Mouse (Mus musculus) olfactory bulb, adult 2 months (tissue): ENCODE measurements around the gene Ttll3.

Experiments used
- CTCF ChIP-seq: fragments of 200-500 bp; IDR thresholded peaks from 2 replicates; pipeline ENCODE4 v1.5.1; 2012; ENCODE audit warnings: low read depth, mild to moderate bottlenecking, low read length, moderate library complexity; ENCODE audit not compliant: insufficient read depth
- POLR2A ChIP-seq: fragments of 200-500 bp; IDR thresholded peaks from 2 replicates; pipeline ENCODE4 v1.6.1; 2012; ENCODE audit warnings: mild to moderate bottlenecking, low read depth, low read length, moderate library complexity; ENCODE audit not compliant: insufficient read depth

- TF ChIP-seq POLR2A (no peak), CTCF (no peak)
Measured at GRCm38 (mm10) chr6:113346897-113347296, 42.2 kb upstream of the Ttll3 start.
